Mouse (Mus musculus) limb, embryonic 13.5 days (tissue): ENCODE measurements around the gene Tsnaxip1. TPM values are rescaled to one million over a fixed set of nuclear protein-coding genes. Genes with fewer than 3 reads are reported as not detected.

Source experiments
- ATAC-seq: fragments of 200-750 bp; cut with Nextera tagmentation; 2 replicates; pipeline ENCODE4 v1.8.0; 2017; ENCODE audit warnings: low read depth, moderate number of reproducible peaks, moderate TSS enrichment; ENCODE audit not compliant: low FRiP score
- H3K27ac ChIP-seq: fragments of 300-500 bp; sonication (generic); 2 replicates; pipeline ENCODE4 v1.5.1; 2015; ENCODE audit warnings: inconsistent platforms, mild to moderate bottlenecking, moderate library complexity
- H3K27me3 ChIP-seq: fragments of 300-500 bp; sonication (generic); 2 replicates; pipeline ENCODE4 v1.6.1; 2015; ENCODE audit warnings: mild to moderate bottlenecking, inconsistent platforms
- H3K36me3 ChIP-seq: fragments of 300-500 bp; sonication (generic); 2 replicates; pipeline ENCODE4 v1.6.1; 2015; ENCODE audit warnings: inconsistent platforms, mild to moderate bottlenecking, moderate library complexity
- H3K4me1 ChIP-seq: fragments of 300-500 bp; sonication (generic); 2 replicates; pipeline ENCODE4 v1.6.1; 2015; ENCODE audit warnings: inconsistent platforms
- H3K4me2 ChIP-seq: fragments of 300-500 bp; sonication (generic); replicated peaks from 2 replicates; pipeline ENCODE4 v1.6.1; 2015; ENCODE audit warnings: inconsistent platforms, mild to moderate bottlenecking, moderate library complexity
- H3K4me3 ChIP-seq: fragments of 300-500 bp; sonication (generic); 2 replicates; pipeline ENCODE4 v1.5.1; 2015; ENCODE audit warnings: moderate library complexity, mild to moderate bottlenecking, inconsistent platforms
- H3K9ac ChIP-seq: fragments of 300-500 bp; sonication (generic); 2 replicates; pipeline ENCODE4 v1.6.1; 2015; ENCODE audit warnings: mild to moderate bottlenecking, inconsistent platforms
- H3K9me3 ChIP-seq: fragments of 300-500 bp; sonication (generic); 2 replicates; pipeline ENCODE4 v1.6.1; 2016; ENCODE audit warnings: inconsistent platforms
- WGBS: fragments of 180-500 bp; shearing (Covaris S2); methylation state at CpG from one replicate; pipeline ENCODE4 v1.1.7; 2015; 5-methylcytosine and 5-hydroxymethylcytosine counted together
- polyA plus RNA-seq: library from polyadenylated mRNA; unstranded; fragments of >200 nt; fragmentation: Nextera tagmentation; extraction: Ambion mirVana; gene quantifications from 2 replicates; pipeline ENCODE4 v1.2.1, GENCODE M21; 2015

Gene Tsnaxip1
- polyA plus RNA-seq, 1 experiment from 2014 or later: 0.20 TPM

DNA sequence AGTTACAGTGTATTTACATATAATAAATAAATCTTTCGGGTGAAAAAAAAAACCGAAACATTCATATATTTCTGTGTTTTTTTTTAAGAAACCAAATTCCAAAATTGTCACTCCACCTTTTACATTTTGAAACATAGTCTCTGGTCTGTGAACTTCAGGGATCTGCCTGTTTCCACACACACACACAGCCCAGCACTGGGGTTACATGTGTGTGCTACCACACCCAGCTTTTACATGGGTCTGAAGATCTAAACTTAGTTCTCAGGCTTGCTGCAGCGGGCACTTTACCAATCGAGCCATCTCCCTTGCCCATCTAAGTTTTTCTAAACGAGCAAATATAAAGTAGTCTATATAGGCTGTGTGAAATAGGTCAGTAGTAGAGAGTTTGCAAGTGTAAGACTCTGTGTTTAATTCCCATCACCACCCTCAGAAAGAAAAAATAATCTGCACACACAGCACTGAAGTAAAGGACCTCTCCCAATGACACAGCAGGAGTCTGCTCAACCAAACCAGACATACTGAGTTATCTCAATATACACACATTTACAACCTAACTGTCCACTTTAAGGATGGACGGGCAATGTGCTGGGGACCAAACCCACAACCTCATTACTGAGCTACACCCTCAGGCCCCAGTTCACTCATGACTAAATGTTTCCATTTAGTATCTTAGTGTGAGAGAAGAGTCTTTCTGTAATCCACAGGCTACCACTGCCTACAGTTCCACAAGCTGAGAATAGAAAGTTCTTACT is 26.2 kb upstream of the Tsnaxip1 start:
- 86% methylated on average over 6 of the region's 6 CpGs for WGBS
- Histone ChIP-seq H3K4me2 (no peak overlapping the region), H3K27me3 (no peaks in the 10 kb centered on the region), H3K4me1 (peaks cover 10% of the 10 kb centered on the region), H3K36me3 (peaks cover 29% of the 10 kb centered on the region), H3K9ac (no peak overlapping the region), H3K4me3 (no peak overlapping the region), H3K9me3 (no peaks in the 10 kb centered on the region), H3K27ac (no peak overlapping the region)
- ATAC-seq: no peak

DNA sequence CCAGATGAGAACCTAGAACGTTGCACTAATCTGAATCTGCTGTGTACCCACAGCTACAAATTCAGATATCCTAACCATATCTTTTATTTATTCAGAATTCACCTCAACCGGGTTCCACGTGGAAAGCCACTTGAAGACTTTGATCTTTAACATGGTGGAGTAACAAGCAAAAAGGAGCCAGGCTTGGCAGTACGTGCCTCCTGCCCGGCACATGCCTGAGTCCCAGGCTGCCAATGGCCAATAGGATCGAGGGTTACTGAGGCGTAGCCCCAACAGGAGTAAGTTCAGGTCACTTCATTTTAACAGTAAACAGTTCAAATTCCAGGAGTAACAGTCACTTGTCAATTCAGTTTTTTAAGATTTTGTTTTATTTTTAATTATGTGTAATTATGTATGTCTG is 22.7 kb upstream of the Tsnaxip1 start:
- peaks cover 26% of the 10 kb centered on the region for H3K36me3 ChIP-seq

DNA sequence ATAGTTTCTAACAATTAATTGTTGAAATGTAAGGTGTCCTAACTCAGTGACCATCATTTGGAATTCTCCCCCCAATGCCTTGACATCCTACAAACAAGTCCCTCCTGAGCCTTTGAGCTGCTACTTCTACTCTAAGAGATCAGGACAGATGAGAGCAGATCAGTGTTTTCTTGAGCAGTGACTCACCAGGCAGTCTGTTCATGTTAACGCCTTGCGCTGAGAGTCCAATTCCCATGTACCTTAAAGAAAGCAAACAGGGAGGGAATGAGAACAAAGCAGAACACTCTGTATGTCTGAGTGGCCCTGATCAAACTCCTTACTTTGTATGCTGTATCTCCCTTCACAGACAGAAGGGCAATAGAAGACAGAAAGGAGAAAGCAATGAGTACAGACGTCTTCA is 22.2 kb upstream of the Tsnaxip1 start:
- peaks cover 22% of the 10 kb centered on the region for H3K36me3 ChIP-seq
- H3K4me1 ChIP-seq: no peaks in the 10 kb centered on the region
- no peaks in the 10 kb centered on the region for H3K27me3 ChIP-seq
- no peak for ATAC-seq
- no peak overlapping the region for H3K4me2 ChIP-seq
- WGBS: 83% methylated on average over 3 of the region's 3 CpGs
- H3K9ac ChIP-seq: no peak overlapping the region
- H3K9me3 ChIP-seq: no peaks in the 10 kb centered on the region
- no peak overlapping the region for H3K4me3 ChIP-seq
- no peak overlapping the region for H3K27ac ChIP-seq

More for the DNA sequence above, 22.7 kb upstream of the Tsnaxip1 start:
- Histone ChIP-seq H3K27ac (no peak overlapping the region), H3K4me3 (no peak overlapping the region), H3K27me3 (no peaks in the 10 kb centered on the region), H3K9ac (no peak overlapping the region), H3K4me2 (no peak overlapping the region), H3K4me1 (no peaks in the 10 kb centered on the region), H3K9me3 (no peaks in the 10 kb centered on the region)
- ATAC-seq: no peak
- WGBS: 92% methylated on average over 7 of the region's 7 CpGs

DNA sequence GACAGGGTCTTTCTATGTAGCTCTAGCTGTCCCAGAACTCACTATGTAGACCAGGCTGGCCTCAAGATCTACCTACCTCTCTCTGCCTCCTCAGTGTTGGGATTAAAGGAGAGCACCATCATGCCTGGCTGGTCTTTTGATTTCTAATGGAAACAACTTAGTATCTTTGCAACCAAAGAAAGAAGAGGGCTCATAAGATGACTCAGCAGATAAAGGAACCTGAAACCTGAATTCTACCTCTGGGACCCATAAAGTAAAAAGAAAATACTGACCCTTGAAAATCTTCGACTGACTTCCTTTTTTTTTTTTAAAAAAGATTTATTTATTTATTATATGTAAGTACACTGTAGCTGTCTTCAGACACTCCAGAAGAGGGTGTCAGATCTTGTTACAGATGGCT is 21.6 kb upstream of the Tsnaxip1 start:
- Histone ChIP-seq H3K4me2 (no peak overlapping the region), H3K4me1 (no peaks in the 10 kb centered on the region), H3K9ac (no peak overlapping the region), H3K27ac (no peak overlapping the region), H3K4me3 (no peak overlapping the region), H3K27me3 (no peaks in the 10 kb centered on the region), H3K36me3 (peaks cover 22% of the 10 kb centered on the region), H3K9me3 (no peaks in the 10 kb centered on the region)
- ATAC-seq: no peak
- WGBS: 75% methylated on average over 1 of the region's 1 CpGs

DNA sequence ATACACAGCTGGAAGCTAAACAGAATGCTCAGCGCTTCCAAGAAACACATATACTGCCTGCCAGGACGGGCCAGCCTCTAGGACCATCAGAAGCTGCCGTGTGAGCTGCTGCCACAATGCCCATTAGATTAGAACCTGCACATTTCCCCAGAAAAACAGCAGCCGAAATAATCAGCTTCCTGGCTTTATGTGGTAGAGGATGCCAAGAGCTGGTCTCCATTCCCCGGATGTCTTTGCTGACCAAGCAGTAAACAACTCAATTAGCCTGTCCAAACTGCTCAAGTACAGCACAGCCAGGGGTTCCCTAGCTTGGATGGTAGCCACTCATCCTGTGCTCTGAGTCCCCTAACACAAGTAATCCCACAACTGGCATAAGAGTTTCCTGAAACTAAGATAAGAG is 19.8 kb upstream of the Tsnaxip1 start:
- Histone ChIP-seq H3K27ac (no peak overlapping the region), H3K9me3 (no peaks in the 10 kb centered on the region), H3K4me2 (no peak overlapping the region), H3K27me3 (no peaks in the 10 kb centered on the region), H3K36me3 (peaks cover 35% of the 10 kb centered on the region), H3K9ac (no peak overlapping the region), H3K4me1 (no peaks in the 10 kb centered on the region), H3K4me3 (no peak overlapping the region)
- 86% methylated on average over 5 of the region's 5 CpGs for WGBS
- ATAC-seq: no peak

DNA sequence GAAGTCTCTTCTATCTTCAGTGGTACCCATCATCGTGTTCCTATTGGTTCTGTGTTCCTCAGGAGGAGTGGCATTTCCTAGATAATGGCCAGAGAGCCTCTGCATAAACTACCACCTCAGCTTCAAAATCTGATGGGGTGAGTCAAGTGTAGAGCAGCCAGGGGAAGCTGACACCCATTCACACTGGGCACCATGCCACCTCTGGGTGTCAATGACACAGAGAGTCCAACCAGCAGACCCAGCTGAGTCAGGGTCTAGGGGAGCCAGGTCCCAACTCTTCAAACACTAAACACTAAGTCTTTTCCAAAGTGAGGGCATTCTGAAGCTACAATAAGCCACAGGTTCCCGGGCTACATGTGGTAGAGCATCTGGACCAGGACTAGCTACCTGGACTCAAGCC is 19.1 kb upstream of the Tsnaxip1 start:
- H3K27ac ChIP-seq: no peak overlapping the region
- no peaks in the 10 kb centered on the region for H3K4me1 ChIP-seq
- no peak for ATAC-seq
- 93% methylated on average over 2 of the region's 2 CpGs for WGBS
- H3K27me3 ChIP-seq: no peaks in the 10 kb centered on the region
- H3K9me3 ChIP-seq: no peaks in the 10 kb centered on the region
- no peak overlapping the region for H3K4me2 ChIP-seq
- peaks cover 41% of the 10 kb centered on the region for H3K36me3 ChIP-seq
- H3K9ac ChIP-seq: no peak overlapping the region
- no peak overlapping the region for H3K4me3 ChIP-seq

DNA sequence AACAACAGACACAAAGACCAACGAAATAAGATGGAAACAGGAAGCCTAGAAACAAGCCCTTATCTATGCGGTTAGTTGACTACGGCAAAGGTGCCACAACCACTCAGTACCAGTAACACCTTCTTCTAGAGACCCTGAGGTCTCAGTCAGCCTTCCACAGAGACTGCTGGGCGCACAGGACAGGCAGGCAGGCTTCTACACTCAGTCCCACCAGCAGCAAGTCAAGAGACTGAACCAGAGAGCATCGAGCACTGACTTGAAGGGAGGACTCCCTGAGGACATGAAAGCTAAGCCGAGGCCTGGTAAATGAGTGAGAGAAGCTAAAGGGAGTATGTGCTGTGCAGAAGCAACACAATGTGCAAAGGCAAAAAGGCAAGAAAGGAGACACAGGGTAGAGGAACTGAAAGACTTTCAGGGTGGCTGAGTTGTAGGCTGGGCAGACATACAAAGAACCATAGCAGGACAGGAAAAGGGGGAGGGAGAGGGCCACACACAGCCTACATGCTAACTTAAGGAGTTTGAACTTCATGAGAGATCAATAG is 17.2 kb upstream of the Tsnaxip1 start:
- H3K9ac ChIP-seq: no peak overlapping the region
- no peak overlapping the region for H3K4me3 ChIP-seq
- no peaks in the 10 kb centered on the region for H3K9me3 ChIP-seq
- H3K4me2 ChIP-seq: no peak overlapping the region
- H3K4me1 ChIP-seq: no peaks in the 10 kb centered on the region
- no peak for ATAC-seq
- 87% methylated on average over 6 of the region's 6 CpGs for WGBS
- no peak overlapping the region for H3K27ac ChIP-seq
- H3K27me3 ChIP-seq: no peaks in the 10 kb centered on the region
- peaks cover 28% of the 10 kb centered on the region for H3K36me3 ChIP-seq

DNA sequence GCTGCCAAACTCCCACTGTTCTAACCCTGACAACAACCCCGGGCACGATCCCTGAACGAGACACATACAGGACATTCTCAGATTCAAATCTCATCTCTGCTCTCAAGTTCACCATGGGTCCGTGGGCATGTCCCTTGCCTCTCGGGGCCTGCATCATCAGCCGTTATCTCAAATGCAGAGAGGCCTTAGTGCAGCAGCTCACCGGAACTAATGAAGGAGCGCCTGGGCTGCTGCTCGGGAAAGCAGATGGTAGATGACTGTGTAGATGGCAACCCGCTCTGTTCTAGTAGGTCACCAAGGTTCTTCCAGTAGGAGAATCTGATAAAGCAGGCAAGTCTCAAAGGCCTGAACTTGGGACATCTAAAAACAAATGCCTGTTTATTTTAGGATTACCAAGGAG is 16.5 kb upstream of the Tsnaxip1 start:
- Histone ChIP-seq H3K27ac (no peak overlapping the region), H3K4me3 (no peak overlapping the region), H3K4me2 (no peak overlapping the region), H3K9me3 (no peaks in the 10 kb centered on the region), H3K9ac (no peak overlapping the region), H3K4me1 (no peaks in the 10 kb centered on the region), H3K27me3 (no peaks in the 10 kb centered on the region), H3K36me3 (peaks cover 28% of the 10 kb centered on the region)
- no peak for ATAC-seq
- 92% methylated on average over 10 of the region's 10 CpGs for WGBS

DNA sequence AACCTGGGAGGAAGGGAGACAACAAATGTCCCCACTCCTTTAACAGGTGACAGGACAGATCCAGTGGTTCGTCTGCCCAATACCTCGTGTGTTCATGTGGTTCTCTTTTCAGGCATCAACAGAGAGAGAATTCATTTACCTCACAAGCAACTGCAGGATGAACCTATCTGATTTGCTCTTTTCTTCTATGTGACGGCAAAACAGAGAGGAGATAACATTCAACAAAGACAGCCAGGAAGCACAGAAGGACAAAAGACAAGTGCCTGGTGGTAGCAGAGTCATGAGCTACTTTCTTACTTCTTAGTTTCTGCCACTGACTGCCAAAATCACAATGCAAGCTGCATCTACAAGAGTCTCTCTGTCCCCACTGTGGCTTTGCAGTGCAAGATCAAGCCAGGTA is 16.0 kb upstream of the Tsnaxip1 start:
- H3K36me3 ChIP-seq: peaks cover 28% of the 10 kb centered on the region
- no peak for ATAC-seq
- H3K9ac ChIP-seq: no peak overlapping the region
- no peaks in the 10 kb centered on the region for H3K27me3 ChIP-seq
- no peak overlapping the region for H3K4me3 ChIP-seq
- H3K27ac ChIP-seq: no peak overlapping the region
- H3K4me1 ChIP-seq: no peaks in the 10 kb centered on the region
- 82% methylated on average over 3 of the region's 3 CpGs for WGBS
- no peak overlapping the region for H3K4me2 ChIP-seq
- H3K9me3 ChIP-seq: no peaks in the 10 kb centered on the region

DNA sequence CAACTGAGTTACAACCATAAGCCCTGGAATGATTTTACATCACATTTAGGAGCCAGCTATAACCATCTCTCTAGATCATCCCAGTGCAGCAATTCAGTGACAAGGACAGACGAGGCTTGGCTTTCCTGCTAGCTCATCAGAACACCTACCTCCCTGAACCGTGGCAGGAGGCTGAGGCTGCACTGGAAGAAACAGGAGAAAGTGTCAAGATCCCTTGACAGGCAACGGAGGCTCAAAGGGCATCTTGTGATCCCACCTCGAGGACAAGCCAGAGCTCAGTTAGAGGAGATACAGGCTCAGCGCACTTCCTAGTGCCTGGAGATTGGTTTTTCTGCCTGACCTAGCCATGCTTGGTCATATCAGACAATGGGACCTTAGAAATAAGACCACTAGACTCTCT is 15.0 kb upstream of the Tsnaxip1 start:
- no peak overlapping the region for H3K9ac ChIP-seq
- no peak for ATAC-seq
- H3K9me3 ChIP-seq: no peaks in the 10 kb centered on the region
- H3K4me2 ChIP-seq: no peak overlapping the region
- H3K4me1 ChIP-seq: no peaks in the 10 kb centered on the region
- H3K36me3 ChIP-seq: peaks cover 30% of the 10 kb centered on the region
- no peak overlapping the region for H3K4me3 ChIP-seq
- H3K27ac ChIP-seq: no peak overlapping the region
- WGBS: 88% methylated on average over 5 of the region's 5 CpGs
- no peaks in the 10 kb centered on the region for H3K27me3 ChIP-seq

DNA sequence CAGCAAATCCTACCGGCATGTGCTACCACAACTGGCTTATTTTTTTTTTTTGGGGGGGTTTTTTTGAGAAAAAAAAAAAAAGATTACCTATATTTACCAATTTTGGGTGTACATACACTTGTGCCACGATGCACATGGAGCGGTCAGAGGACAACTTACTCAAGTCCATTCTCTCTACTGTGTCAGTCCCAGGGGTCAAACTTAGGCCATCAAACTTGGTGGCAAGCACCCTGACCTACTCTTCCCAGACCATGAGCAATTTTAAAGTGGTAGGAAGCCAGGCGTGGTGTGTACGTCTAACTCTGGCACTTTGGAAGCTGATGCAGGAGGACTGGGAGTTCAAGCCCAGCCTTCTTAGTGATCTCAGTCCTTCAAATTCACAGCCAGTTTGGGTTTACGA is 14.3 kb upstream of the Tsnaxip1 start:
- Histone ChIP-seq H3K9ac (no peak overlapping the region), H3K9me3 (no peaks in the 10 kb centered on the region), H3K27me3 (no peaks in the 10 kb centered on the region), H3K4me3 (no peak overlapping the region), H3K4me2 (no peak overlapping the region), H3K4me1 (no peaks in the 10 kb centered on the region), H3K27ac (no peak overlapping the region), H3K36me3 (peaks cover 37% of the 10 kb centered on the region)
- WGBS: 96% methylated on average over 6 of the region's 6 CpGs
- ATAC-seq: no peak

DNA sequence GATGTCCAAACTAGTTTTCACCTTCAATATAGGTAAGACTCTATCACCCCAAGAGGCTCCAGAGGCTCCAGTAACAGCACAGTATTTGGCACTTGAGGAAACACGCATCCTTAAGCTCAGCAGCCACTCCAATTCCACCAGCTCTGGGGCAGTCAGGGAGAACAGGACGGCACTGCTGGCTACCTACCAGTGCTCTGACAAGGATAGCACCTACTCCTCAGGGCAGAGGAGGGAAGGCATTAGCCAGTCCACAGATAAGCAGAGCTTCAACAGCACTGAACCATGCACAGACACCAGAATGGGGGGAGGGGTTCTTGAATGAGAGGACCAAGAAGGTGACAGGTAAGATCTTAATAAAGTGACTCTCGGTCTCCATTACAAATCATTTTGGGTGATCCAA is 7.9 kb upstream of the Tsnaxip1 start:
- H3K4me1 ChIP-seq: no peaks in the 10 kb centered on the region
- 93% methylated on average over 3 of the region's 3 CpGs for WGBS
- H3K4me2 ChIP-seq: no peak overlapping the region
- peaks cover 64% of the 10 kb centered on the region for H3K36me3 ChIP-seq
- no peaks in the 10 kb centered on the region for H3K27me3 ChIP-seq
- H3K9ac ChIP-seq: no peak overlapping the region
- H3K9me3 ChIP-seq: no peaks in the 10 kb centered on the region
- no peak for ATAC-seq
- H3K4me3 ChIP-seq: no peak overlapping the region
- H3K27ac ChIP-seq: no peak overlapping the region

DNA sequence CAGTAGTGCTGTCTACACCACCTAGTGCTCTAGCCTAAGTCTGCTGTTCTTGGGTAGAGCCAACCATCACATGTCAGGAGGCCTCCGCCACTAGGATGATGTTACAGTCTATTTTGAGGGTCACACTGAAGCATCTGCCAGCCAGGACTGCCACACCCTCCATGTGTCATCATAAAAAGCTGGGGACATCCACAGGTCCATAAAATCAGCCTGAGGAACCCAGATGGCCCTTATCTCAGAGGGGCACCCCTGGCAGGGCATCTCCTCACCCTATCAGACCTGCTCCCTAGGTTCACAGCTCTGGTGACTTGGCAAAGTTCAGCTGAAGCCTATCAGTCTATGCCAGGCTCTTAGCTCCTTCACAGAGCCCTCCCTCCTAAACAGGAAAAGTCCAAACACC is 6.6 kb upstream of the Tsnaxip1 start:
- no peak overlapping the region for H3K9ac ChIP-seq
- H3K36me3 ChIP-seq: peaks cover 71% of the 10 kb centered on the region
- H3K4me1 ChIP-seq: peaks cover 7% of the 10 kb centered on the region
- H3K9me3 ChIP-seq: no peaks in the 10 kb centered on the region
- WGBS: 95% methylated on average over 1 of the region's 1 CpGs
- no peak overlapping the region for H3K27ac ChIP-seq
- peak; percentile 59 for ATAC-seq
- no peaks in the 10 kb centered on the region for H3K27me3 ChIP-seq
- H3K4me2 ChIP-seq: no peak overlapping the region
- H3K4me3 ChIP-seq: no peak overlapping the region
